Mouse (Mus musculus) intestine, embryonic 14.5 days (tissue): Measurements from ENCODE around the gene Fibp. TPM values are rescaled to one million over a fixed set of nuclear protein-coding genes. Genes with fewer than 3 reads are reported as not detected.
A peak's percentile ranks its signal among the peaks of the same experiment; 100 is the strongest.

Experiments used
- ATAC-seq: fragments of 200-750 bp; cut with Nextera tagmentation; replicated peaks from 2 replicates; pipeline ENCODE4 v1.8.0; 2017; ENCODE audit warnings: low read depth, moderate number of reproducible peaks, moderate TSS enrichment, moderate library complexity; ENCODE audit not compliant: low FRiP score, low TSS enrichment
- DNase-seq: peaks from one replicate; pipeline ENCODE4 v3.0.0-alpha.2; 2018; ENCODE audit warnings: low spot score
- H3K27ac ChIP-seq: fragments of 300-500 bp; sonication (generic); 2 replicates; pipeline ENCODE4 v1.5.1; 2014; ENCODE audit warnings: low read depth, mild to moderate bottlenecking, control low read depth
- H3K27me3 ChIP-seq: fragments of 300-500 bp; sonication (generic); replicated peaks from 2 replicates; pipeline ENCODE4 v1.6.1; 2014; ENCODE audit warnings: low read length, control low read depth; ENCODE audit not compliant: control insufficient read depth, insufficient read depth
- H3K36me3 ChIP-seq: fragments of 300-500 bp; sonication (generic); 2 replicates; pipeline ENCODE4 v1.6.1; 2014; ENCODE audit warnings: low read length, control low read depth; ENCODE audit not compliant: control insufficient read depth, insufficient read depth
- H3K4me1 ChIP-seq: fragments of 300-500 bp; sonication (generic); replicated peaks from 2 replicates; pipeline ENCODE4 v1.6.1; 2014; ENCODE audit warnings: low read length, control low read depth, mixed read lengths; ENCODE audit not compliant: control insufficient read depth, insufficient read depth
- H3K4me2 ChIP-seq: fragments of 300-500 bp; sonication (generic); 2 replicates; pipeline ENCODE4 v1.6.1; 2014; ENCODE audit warnings: low read length
- H3K4me3 ChIP-seq: fragments of 300-500 bp; sonication (generic); 2 replicates; pipeline ENCODE4 v1.5.1; 2014; ENCODE audit warnings: low read depth, low read length, control low read depth, mixed read lengths
- H3K9ac ChIP-seq: fragments of 300-500 bp; sonication (generic); 2 replicates; pipeline ENCODE4 v1.6.1; 2014; ENCODE audit warnings: mild to moderate bottlenecking, low read length
- H3K9me3 ChIP-seq: fragments of 300-500 bp; sonication (generic); 2 replicates; pipeline ENCODE4 v1.6.1; 2016; ENCODE audit warnings: low read length, control low read depth; ENCODE audit not compliant: control insufficient read depth
- WGBS: fragments of 180-500 bp; shearing (Covaris S2); extraction: QIAGEN DNeasy Blood & Tissue Kit; methylation state at CpG from one replicate; pipeline ENCODE4 v1.1.7; 2014; 5-methylcytosine and 5-hydroxymethylcytosine counted together
- polyA plus RNA-seq: library from polyadenylated mRNA; unstranded; fragments of >200 nt; fragmentation: Nextera tagmentation; extraction: Ambion mirVana; gene quantifications from 2 replicates; pipeline ENCODE4 v1.2.1, GENCODE M21; 2014

Gene Fibp
- polyA plus RNA-seq, 1 experiment from 2014 or later, result 112 TPM

DNA sequence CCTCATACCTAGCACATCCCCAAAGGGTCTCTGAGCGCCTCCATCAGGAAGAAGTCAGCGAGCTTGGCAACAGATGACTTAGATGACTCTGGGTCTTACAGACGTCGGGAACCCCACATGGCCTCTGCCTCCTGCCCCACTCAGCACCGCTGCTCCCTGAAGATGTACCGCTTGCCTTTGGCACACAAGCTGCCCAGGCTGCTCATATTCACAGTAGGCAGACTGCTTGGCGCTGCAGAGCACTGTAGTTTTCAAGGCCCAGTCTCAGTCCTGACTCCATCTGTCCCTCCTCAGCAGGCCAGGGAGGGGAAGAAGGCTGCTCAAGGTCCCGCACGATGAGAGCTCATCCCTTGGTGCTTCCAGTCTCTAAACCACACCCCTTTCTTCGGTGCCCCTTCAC, 38.1 kb upstream of the Fibp start:
- no peak overlapping the region for H3K4me2 ChIP-seq
- no peak overlapping the region for H3K27ac ChIP-seq
- no peaks in the 10 kb centered on the region for H3K27me3 ChIP-seq
- no peak for DNase-seq
- no peak overlapping the region for H3K9ac ChIP-seq
- WGBS, result 87% methylated on average over 10 of the region's 10 CpGs
- peaks cover 23% of the 10 kb centered on the region for H3K4me1 ChIP-seq
- no peaks in the 10 kb centered on the region for H3K9me3 ChIP-seq
- no peak for ATAC-seq
- peaks cover 46% of the 10 kb centered on the region for H3K36me3 ChIP-seq
- no peak overlapping the region for H3K4me3 ChIP-seq

DNA sequence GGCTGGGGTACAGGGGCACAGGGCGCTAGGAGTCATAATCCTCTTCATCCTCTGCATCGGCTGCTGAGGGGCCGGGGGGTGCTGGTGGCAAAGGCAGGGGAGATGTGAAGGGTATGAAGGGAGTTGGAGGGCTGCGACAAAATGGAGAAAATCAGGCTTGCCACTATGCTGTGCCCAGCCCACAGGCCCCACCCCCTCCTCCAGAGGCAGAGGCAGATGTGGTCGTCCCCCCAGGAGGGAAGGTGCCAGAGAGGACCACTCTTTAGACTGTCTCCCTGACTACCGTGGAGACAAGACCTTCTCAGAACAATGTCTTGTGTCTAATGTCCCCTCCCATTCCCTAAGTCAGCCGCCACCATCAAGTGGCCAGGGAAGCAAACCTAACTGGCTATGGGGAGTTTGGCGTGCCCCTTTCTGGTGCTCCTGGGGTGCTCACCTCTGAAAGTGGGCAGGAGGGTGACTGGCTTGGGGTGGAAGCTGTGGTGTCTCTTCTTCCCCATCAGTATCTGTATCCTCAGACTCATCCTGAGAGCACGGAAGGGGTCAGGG, 37.4 kb upstream of the Fibp start:
- DNase-seq (no peak), ATAC-seq (no peak)
- Histone ChIP-seq H3K4me2 (peak overlapping the region; percentile 93), H3K9ac (0 out of 2 replicates have a peak overlapping the region, but pooled peaks have one; percentile 75), H3K27me3 (no peaks in the 10 kb centered on the region), H3K9me3 (no peaks in the 10 kb centered on the region), H3K4me3 (0 out of 2 replicates have a peak overlapping the region, but pooled peaks have one; percentile 78), H3K27ac (no peak overlapping the region), H3K36me3 (peaks cover 47% of the 10 kb centered on the region), H3K4me1 (peaks cover 23% of the 10 kb centered on the region)
- 83% methylated on average over 9 of the region's 9 CpGs for WGBS

DNA sequence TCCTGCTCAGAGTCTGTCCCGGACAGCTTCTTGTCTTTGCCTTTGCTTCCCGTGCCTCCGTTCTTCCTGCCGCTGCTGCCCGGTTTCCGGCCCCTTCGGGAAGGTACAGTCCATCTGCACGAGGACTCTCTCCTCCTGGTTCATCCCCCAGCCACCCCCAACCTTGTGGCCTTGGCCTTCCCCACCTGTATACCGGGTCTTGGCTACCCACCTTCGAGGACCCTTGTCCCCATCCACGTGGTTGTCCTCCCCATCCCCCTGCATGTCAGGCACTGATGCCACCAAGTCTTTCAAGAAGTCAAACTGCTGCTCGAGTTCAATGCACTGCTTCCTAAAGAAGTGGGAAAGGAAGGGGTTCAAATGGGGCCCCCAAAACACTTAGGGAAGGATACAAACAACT, 36.9 kb upstream of the Fibp start:
- WGBS, result 63% methylated on average over 12 of the region's 12 CpGs
- ATAC-seq (no peak), DNase-seq (no peak)
- peaks cover 23% of the 10 kb centered on the region for H3K4me1 ChIP-seq
- H3K36me3 ChIP-seq, result peaks cover 47% of the 10 kb centered on the region
- H3K9ac ChIP-seq, result peak overlapping the region; percentile 75
- peak overlapping the region; percentile 82 for H3K27ac ChIP-seq
- peak overlapping the region; percentile 93 for H3K4me2 ChIP-seq
- peak overlapping the region; percentile 78 for H3K4me3 ChIP-seq
- no peaks in the 10 kb centered on the region for H3K9me3 ChIP-seq
- no peaks in the 10 kb centered on the region for H3K27me3 ChIP-seq

DNA sequence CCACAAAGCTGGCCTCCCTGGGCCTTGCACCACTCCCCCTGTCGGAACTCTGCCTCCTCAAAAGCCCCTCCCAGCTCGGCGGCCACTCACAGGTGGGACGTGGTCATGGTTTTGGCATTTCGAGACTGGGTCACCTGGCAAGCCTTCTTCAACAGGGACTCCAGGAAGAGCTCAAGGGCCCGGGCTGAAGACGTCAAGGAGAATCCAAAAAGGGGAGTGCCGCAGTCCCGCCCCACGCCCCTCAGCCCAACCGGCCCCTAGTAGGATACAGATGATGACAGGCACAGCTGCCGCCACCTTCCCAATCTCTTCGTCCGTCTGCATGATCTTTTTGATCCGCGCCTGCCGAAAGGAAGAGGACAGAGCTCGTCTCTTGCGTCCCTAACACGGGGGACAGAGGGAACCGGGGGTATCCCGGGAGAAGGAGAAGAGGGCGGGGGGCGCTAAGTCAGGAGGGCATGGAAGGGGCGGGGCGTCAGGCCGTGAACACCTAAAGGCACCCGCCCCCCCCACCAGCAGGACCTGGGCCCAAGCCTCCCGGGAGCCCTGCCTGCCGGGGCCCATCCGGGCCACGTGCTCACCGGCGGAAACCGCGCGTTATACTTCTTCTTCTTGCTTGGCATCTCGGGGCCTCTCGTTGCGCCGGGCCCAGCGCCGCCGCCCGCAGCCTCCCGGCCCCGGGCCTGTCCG, 36.2 kb upstream of the Fibp start:
- DNase-seq (no peak), ATAC-seq (peak; percentile 65)
- peak overlapping the region; percentile 78 for H3K4me3 ChIP-seq
- peaks cover 47% of the 10 kb centered on the region for H3K36me3 ChIP-seq
- peak overlapping the region; percentile 75 for H3K9ac ChIP-seq
- WGBS, result under 1% methylated on average over 26 of the region's 48 CpGs
- H3K27me3 ChIP-seq, result no peaks in the 10 kb centered on the region
- H3K4me1 ChIP-seq, result peaks cover 23% of the 10 kb centered on the region
- peak overlapping the region; percentile 82 for H3K27ac ChIP-seq
- H3K4me2 ChIP-seq, result peak overlapping the region; percentile 93
- H3K9me3 ChIP-seq, result no peaks in the 10 kb centered on the region

DNA sequence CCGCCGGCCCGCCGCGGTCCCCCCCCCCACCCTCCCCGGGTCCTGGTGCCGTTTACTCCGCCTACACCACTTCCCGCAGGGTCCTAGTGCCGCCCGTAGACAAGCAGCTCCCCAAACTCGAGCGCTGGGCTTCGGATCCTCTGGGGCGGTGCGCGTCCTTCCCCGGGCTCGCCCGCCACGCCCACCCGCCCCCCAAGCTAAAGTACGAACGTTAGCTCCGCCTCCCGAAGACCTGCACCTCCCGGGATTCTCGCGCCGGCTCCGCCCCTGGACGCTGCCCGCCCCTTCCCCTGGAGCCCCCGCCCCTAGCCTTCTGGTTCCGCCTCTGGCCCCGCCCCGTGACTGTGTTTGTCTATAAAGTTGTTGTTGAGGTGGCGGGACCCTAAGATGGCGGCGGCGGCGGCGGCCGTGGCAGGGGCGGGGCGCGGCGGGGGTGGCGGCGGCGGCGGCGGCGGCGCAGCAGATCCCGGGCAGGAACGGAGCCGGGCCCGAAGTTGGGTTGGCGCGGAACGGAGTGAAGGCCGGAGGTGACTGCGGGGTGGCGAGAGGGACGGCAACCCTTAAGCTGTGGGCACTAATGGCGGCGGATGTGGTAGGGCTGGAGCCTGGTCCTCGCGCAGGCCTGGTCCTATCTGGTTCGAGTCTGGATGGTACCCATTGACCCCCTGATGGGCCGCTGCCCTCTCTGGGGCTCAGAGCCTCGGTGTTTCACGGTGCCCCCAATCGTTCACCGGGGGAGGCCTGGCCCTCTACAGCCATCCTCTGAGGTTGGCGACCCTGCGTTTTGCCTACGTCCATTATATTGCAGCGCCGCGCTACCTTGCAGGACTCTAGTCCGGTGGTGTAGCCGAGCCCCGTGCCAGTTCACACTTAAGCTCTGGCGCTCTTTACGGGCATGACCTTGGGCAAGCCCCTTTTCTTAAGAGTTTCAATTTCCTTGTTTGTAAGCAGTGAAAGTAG, 35.4 kb upstream of the Fibp start, which contains the start of the genes Drap1 and AI837181:
Gene Drap1 (minus strand): TSS at position 198 of the 960 bp plus-strand sequence.
Gene AI837181 (plus strand): TSS at position 363 of the 960 bp plus-strand sequence.
- Histone ChIP-seq H3K9ac (peak within 1 kb of the TSS; percentile 94), H3K27me3 (no peaks in the 10 kb centered on the region), H3K4me2 (peak within 1 kb of the TSS; percentile 99), H3K9me3 (no peaks in the 10 kb centered on the region), H3K27ac (peak within 1 kb of the TSS; percentile 82), H3K4me1 (peaks cover 23% of the 10 kb centered on the region), H3K36me3 (peaks cover 44% of the 10 kb centered on the region), H3K4me3 (peak within 1 kb of the TSS; percentile 78)
- WGBS, result under 1% methylated on average over 70 of the region's 87 CpGs
- peak; percentile 100 for DNase-seq
- peak; percentile 92 for ATAC-seq

DNA sequence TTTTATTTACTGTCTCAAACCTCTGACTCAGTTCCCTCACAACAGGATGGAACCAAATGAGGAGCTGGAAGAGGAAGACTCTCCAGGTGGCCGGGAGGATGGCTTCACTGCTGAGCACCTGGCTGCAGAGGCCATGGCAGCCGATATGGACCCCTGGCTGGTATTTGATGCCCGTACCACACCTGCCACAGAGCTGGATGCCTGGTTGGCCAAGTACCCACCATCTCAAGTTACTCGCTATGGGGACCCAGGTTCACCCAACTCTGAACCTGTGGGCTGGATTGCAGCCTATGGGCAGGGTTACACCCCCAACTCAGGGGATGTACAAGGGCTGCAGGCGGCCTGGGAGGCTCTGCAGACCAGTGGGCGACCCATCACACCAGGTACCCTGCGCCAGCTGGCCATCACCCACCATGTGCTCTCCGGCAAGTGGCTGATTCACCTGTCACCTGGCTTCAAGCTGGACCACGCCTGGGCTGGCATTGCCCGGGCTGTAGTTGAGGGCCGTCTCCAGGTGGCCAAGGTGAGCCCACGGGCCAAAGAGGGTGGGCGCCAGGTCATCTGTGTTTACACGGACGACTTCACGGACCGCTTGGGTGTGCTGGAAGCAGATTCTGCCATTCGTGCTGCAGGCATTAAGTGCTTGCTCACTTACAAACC, 34.4 kb upstream of the Fibp start:
- H3K9ac ChIP-seq, result peak overlapping the region; percentile 94
- ATAC-seq (no peak), DNase-seq (no peak)
- H3K27ac ChIP-seq, result no peak overlapping the region
- H3K4me2 ChIP-seq, result peak overlapping the region; percentile 99
- no peaks in the 10 kb centered on the region for H3K9me3 ChIP-seq
- H3K27me3 ChIP-seq, result no peaks in the 10 kb centered on the region
- H3K36me3 ChIP-seq, result peaks cover 34% of the 10 kb centered on the region
- peaks cover 23% of the 10 kb centered on the region for H3K4me1 ChIP-seq
- WGBS, result 86% methylated on average over 18 of the region's 18 CpGs
- H3K4me3 ChIP-seq, result peak overlapping the region; percentile 78

DNA sequence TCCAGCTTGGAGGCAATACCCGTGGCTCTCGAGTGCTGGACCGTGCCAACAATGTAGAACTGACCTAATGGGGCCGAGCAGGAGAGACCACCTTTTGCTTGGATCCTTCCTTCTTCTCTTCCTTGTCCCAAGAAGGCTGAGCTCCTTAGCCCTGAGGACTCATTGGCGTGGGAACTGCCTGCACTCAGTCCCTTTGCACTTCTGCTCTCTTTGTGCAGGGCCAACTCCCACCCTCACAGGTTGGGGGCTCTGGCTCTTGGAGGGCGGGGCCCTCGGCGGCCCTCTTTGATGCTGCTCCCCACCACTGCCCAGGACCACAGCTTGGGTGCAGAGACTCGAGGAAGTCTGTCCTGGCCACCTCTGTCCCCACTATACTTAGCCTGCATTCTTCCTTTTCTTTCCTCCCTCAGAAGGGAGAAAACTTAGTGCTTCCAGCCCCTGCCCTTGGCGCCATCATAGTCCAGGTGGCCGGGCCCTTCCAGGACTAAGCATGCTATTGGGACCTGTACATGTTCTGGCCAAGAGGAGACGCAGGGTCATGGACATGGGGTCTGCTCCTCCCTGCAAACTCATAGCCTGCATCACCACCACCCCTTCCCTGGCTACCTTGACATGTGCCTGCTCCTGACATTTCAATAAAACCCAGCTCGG, 33.6 kb upstream of the Fibp start:
- Histone ChIP-seq H3K27ac (no peak overlapping the region), H3K4me2 (no peak overlapping the region), H3K36me3 (peaks cover 27% of the 10 kb centered on the region), H3K4me1 (peaks cover 23% of the 10 kb centered on the region), H3K9ac (no peak overlapping the region), H3K27me3 (no peaks in the 10 kb centered on the region), H3K4me3 (no peak overlapping the region), H3K9me3 (no peaks in the 10 kb centered on the region)
- no peak for ATAC-seq
- no peak for DNase-seq
- WGBS, result 90% methylated on average over 13 of the region's 13 CpGs
